Mouse (Mus musculus) adrenal gland, postnatal 14 days (tissue): ENCODE measurements at regions not wholly inside any gene's neighbourhood (a gene's known extent, or its start where the extent isn't known, plus 50 kb on each side); places are given as distances from the start of the nearest gene placed in this dataset.

Experiments used
- DNase-seq: peaks from one replicate; pipeline ENCODE4 v3.0.0; 2021; ENCODE audit warnings: mixed read lengths

DNA sequence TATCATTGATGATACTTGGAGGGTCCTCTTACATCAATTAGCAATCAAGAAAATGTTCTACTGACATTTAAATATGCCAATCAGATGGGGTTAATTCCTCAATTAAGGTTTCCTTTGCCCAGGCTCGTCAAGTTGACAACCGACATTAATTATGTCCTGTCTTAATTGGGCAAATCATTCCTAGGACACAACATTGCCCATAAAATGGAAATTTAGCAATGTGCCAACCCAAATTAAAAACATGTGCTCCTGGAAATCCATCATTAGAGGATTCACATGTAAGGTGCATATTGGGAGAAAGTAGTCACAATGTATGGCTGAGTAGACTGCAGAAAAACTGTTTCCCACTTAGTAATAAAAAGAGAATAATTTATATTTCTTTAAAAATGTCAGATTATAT lies 483.6 kb upstream of the B430305J03Rik start:
- no peak for DNase-seq

DNA sequence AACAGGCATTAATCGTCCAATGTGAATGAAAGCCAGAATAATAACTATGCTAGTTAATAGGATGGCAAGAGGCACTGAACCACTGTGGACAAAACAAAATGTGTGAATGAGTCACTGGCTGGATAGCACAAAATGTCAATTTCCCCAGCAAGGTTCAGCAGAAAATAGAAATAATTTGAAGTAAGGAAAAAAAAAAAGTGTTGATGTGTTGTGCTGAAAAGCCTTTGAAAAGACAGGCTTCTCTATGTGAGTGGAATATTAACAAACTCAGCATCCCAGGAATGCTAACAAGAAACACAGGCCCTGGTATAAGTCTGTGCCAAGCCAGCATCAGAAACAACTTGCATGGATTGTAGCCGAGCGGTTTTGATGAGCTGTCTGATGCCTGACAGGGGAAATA lies 481.0 kb upstream of the B430305J03Rik start:
- DNase-seq: no peak

DNA sequence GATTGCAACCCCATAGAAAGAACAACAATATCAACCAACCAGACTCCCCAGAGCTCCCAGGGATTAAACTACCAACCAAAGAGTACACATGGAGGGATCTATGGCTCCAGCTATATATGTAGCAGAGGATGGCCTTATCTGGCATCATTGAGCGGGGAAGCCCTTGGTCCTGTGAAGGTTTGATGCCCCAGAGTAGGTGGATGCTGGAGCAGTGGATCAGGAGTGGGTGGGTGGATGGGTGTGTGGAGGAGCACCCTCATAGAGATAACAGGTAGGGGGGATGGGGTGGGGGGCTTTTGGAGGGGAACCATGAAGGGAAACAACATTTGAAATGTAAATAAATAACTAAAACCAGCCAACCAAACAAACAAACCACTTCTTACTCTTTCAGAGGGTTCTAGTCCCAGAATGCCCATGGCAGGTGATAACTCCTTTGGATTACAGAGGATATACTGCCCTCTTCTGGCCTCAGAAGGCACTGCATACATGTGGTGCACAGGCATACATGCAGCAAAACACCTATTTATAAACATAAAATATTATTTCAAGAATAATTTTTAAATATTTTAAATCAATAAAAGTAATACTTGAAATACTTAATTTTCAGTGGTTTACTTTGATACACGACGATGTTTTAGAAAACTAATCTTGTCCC lies 473.7 kb upstream of the B430305J03Rik start:
- peak; percentile 69 for DNase-seq

DNA sequence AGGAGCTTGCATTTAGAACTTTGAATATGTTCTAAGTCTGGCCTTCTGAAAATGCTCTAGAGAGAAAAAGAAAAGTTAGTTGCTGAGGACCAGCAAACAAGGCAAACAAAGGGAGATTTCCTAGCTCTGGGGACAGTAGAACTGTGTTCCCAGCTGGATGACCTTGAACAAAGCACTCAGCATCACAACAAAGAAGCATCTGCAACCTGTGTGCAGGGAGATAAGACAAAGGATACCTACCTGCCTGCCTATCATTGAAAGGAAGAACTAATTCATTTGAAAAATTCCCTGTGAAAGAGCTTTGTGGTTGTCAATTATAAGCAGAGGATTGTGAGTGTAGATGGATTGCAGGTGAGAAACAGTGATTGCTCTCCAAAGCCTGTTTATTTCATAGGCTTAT lies 451.1 kb upstream of the B430305J03Rik start:
- DNase-seq: no peak

DNA sequence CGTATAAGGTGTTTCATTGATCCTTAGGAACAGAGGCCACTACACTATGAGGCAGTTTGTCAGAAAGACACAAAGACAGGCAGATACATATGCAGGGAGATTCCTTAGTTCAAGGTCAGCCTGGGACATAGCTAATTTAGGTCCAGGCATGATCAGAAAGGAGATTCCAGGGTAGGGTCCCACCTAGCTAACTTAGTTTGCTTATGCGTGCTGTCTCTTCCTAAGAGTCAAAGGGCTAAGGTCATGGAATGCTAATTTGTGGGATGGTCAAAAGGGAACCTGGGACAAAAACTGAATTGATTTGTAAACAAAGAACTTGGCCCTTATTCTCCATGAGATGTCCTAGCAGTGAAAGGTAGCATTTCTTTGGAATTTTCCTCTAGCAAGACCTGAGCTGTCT lies 430.3 kb upstream of the B430305J03Rik start:
- DNase-seq: no peak

DNA sequence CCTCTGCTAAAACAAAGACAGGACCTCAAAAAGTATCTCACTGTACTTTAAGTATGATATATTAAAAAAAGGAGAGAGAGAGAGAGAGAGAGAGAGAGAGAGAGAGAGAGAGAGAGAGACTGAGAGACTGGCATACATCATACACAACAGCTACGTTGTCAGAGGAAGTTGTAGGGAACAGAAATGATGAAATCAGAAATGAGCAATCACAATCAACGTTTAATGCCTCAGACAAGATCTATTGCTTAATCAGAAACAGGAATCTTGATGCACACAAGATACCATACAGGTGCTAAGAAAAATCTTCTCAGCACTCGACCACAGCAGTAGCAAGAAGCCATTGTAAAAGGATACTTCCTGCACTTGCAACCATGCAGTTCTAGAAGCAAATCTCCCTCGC lies 424.9 kb upstream of the B430305J03Rik start:
- no peak for DNase-seq
